Mouse (Mus musculus) hindbrain, embryonic 13.5 days (tissue): ENCODE measurements around the gene Hist1h4a. TPM values are rescaled to one million over a fixed set of nuclear protein-coding genes. Genes with fewer than 3 reads are reported as not detected.
A peak's percentile ranks its signal among the peaks of the same experiment; 100 is the strongest.
"Not testable (repeated sequence)": the region's sequence is repeated elsewhere in the genome, so short reads cannot be mapped to it uniquely, and the experiment has no call there.

Source experiments
- ATAC-seq: fragments of 200-750 bp; cut with Nextera tagmentation; 2 replicates; pipeline ENCODE4 v1.8.0; 2017; ENCODE audit warnings: moderate TSS enrichment; ENCODE audit not compliant: low FRiP score
- H3K27ac ChIP-seq: fragments of 300-500 bp; sonication (generic); 2 replicates; pipeline ENCODE4 v1.5.1; 2015; ENCODE audit warnings: inconsistent platforms, mild to moderate bottlenecking, moderate library complexity
- H3K27me3 ChIP-seq: fragments of 300-500 bp; sonication (generic); 2 replicates; pipeline ENCODE4 v1.6.1; 2015; ENCODE audit warnings: mild to moderate bottlenecking, inconsistent platforms
- H3K36me3 ChIP-seq: fragments of 300-500 bp; sonication (generic); 2 replicates; pipeline ENCODE4 v1.6.1; 2015; ENCODE audit warnings: mild to moderate bottlenecking, inconsistent platforms
- H3K4me1 ChIP-seq: fragments of 300-500 bp; sonication (generic); replicated peaks from 2 replicates; pipeline ENCODE4 v1.6.1; 2015; ENCODE audit warnings: inconsistent platforms
- H3K4me2 ChIP-seq: fragments of 300-500 bp; sonication (generic); 2 replicates; pipeline ENCODE4 v1.6.1; 2015; ENCODE audit warnings: inconsistent platforms, mild to moderate bottlenecking, moderate library complexity
- H3K4me3 ChIP-seq: fragments of 300-500 bp; sonication (generic); 2 replicates; pipeline ENCODE4 v1.5.1; 2015; ENCODE audit warnings: mild to moderate bottlenecking, inconsistent platforms
- H3K9ac ChIP-seq: fragments of 300-500 bp; sonication (generic); 2 replicates; pipeline ENCODE4 v1.6.1; 2015; ENCODE audit warnings: mild to moderate bottlenecking, inconsistent platforms
- H3K9me3 ChIP-seq: fragments of 300-500 bp; sonication (generic); 2 replicates; pipeline ENCODE4 v1.6.1; 2016; ENCODE audit warnings: inconsistent platforms
- WGBS: fragments of 180-500 bp; shearing (Covaris S2); methylation state at CpG from one replicate; pipeline ENCODE4 v1.1.7; 2015; 5-methylcytosine and 5-hydroxymethylcytosine counted together
- polyA plus RNA-seq: library from polyadenylated mRNA; unstranded; fragments of >200 nt; fragmentation: Nextera tagmentation; extraction: Ambion mirVana; gene quantifications from 2 replicates; pipeline ENCODE4 v1.2.1, GENCODE M21; 2015

The Hist1h4a gene
- polyA plus RNA-seq, 1 experiment from 2014 or later, result not detected

- no peaks in the 10 kb centered on the region for H3K27me3 ChIP-seq
- 55% methylated on average over 4 of the region's 4 CpGs for WGBS
- peaks cover 8% of the 10 kb centered on the region for H3K4me1 ChIP-seq
- no peak for ATAC-seq
- H3K36me3 ChIP-seq, result no peaks in the 10 kb centered on the region
- H3K9ac ChIP-seq, result no peak overlapping the region
- no peak overlapping the region for H3K27ac ChIP-seq
- H3K4me2 ChIP-seq, result no peak overlapping the region; the same call in 1 of the 2 replicates
- H3K9me3 ChIP-seq, result no peaks in the 10 kb centered on the region
- no peak overlapping the region for H3K4me3 ChIP-seq
Observed at GRCm38 (mm10) chr13:23753314-23754078, 7.5 kb downstream of the Hist1h4a start.

- Histone ChIP-seq H3K4me1 (peaks cover 13% of the 10 kb centered on the region), H3K36me3 (no peaks in the 10 kb centered on the region), H3K4me3 (peak overlapping the region; percentile 26), H3K27ac (no peak overlapping the region), H3K27me3 (no peaks in the 10 kb centered on the region), H3K9ac (peak overlapping the region; percentile 43; the same call in 1 of the 2 replicates), H3K9me3 (no peaks in the 10 kb centered on the region), H3K4me2 (peak overlapping the region; percentile 49)
- no peak for ATAC-seq
- WGBS, result 2% methylated on average over 6 of the region's 6 CpGs
Observed at GRCm38 (mm10) chr13:23752742-23753172, 8.3 kb downstream of the Hist1h4a start.

- ATAC-seq, result peak; percentile 66
- H3K4me2 ChIP-seq, result peak within 1 kb of the TSS; percentile 69
- H3K9ac ChIP-seq, result peak within 1 kb of the TSS; percentile 67; the same call in 1 of the 2 replicates
- 2% methylated on average over 18 of the region's 47 CpGs for WGBS
- peaks cover 14% of the 10 kb centered on the region for H3K4me1 ChIP-seq
- H3K27me3 ChIP-seq, H3K9me3 ChIP-seq, H3K36me3 ChIP-seq: not testable (repeated sequence)
- peak within 1 kb of the TSS; percentile 94 for H3K27ac ChIP-seq
- peak within 1 kb of the TSS; percentile 44 for H3K4me3 ChIP-seq
Observed at GRCm38 (mm10) chr13:23752067-23752741, 8.8 kb downstream of the Hist1h4a start, which contains the start of gene Hist1h3b. Gene Hist1h3b, plus strand, starts transcription at chr13:23752267.

GRCm38 (mm10) chr13:23751478-23751956, 9.5 kb downstream of the Hist1h4a start:
- peak overlapping the region; percentile 69 for H3K4me2 ChIP-seq
- ATAC-seq, result 0 out of 2 replicates have a peak, but pooled peaks have one; percentile 21
- H3K27me3 ChIP-seq, result no peaks in the 10 kb centered on the region
- WGBS, result 2% methylated on average over 11 of the region's 11 CpGs
- no peaks in the 10 kb centered on the region for H3K36me3 ChIP-seq
- peaks cover 16% of the 10 kb centered on the region for H3K4me1 ChIP-seq
- H3K9ac ChIP-seq, result peak overlapping the region; percentile 67; the same call in 1 of the 2 replicates
- no peaks in the 10 kb centered on the region for H3K9me3 ChIP-seq
- peak overlapping the region; percentile 94 for H3K27ac ChIP-seq
- peak overlapping the region; percentile 44 for H3K4me3 ChIP-seq

GRCm38 (mm10) chr13:23750839-23751477, 10.1 kb downstream of the Hist1h4a start, which contains the start of gene Hist1h2ab:
Gene Hist1h2ab, plus strand, starts transcription at chr13:23751126.
- not testable (repeated sequence) for H3K27me3 ChIP-seq, H3K9me3 ChIP-seq, H3K36me3 ChIP-seq
- peak; percentile 62 for ATAC-seq
- peak within 1 kb of the TSS; percentile 44 for H3K4me3 ChIP-seq
- under 1% methylated on average over 32 of the region's 47 CpGs for WGBS
- peaks cover 16% of the 10 kb centered on the region for H3K4me1 ChIP-seq
- peak within 1 kb of the TSS; percentile 94 for H3K27ac ChIP-seq
- peak within 1 kb of the TSS; percentile 67; the same call in 1 of the 2 replicates for H3K9ac ChIP-seq
- peak within 1 kb of the TSS; percentile 69 for H3K4me2 ChIP-seq

GRCm38 (mm10) chr13:23749563-23750121, 11.4 kb downstream of the Hist1h4a start:
- Histone ChIP-seq H3K4me2 (no peak overlapping the region), H3K9ac (no peak overlapping the region), H3K9me3 (no peaks in the 10 kb centered on the region), H3K36me3 (no peaks in the 10 kb centered on the region), H3K27ac (no peak overlapping the region), H3K4me3 (no peak overlapping the region), H3K27me3 (no peaks in the 10 kb centered on the region), H3K4me1 (peaks cover 16% of the 10 kb centered on the region)
- ATAC-seq, result no peak
- 92% methylated on average over 5 of the region's 5 CpGs for WGBS

- Histone ChIP-seq H3K27me3 (no peaks in the 10 kb centered on the region), H3K4me3 (no peak overlapping the region), H3K9me3 (no peaks in the 10 kb centered on the region), H3K4me1 (peaks cover 16% of the 10 kb centered on the region), H3K9ac (no peak overlapping the region), H3K27ac (peak overlapping the region; percentile 90; the same call in 1 of the 2 replicates), H3K36me3 (no peaks in the 10 kb centered on the region), H3K4me2 (peak overlapping the region; percentile 65)
- 7% methylated on average over 4 of the region's 4 CpGs for WGBS
- ATAC-seq, result no peak
Observed at GRCm38 (mm10) chr13:23747892-23748288, 13.1 kb downstream of the Hist1h4a start.

GRCm38 (mm10) chr13:23747081-23747891, 13.7 kb downstream of the Hist1h4a start:
- Histone ChIP-seq H3K9me3 (no peaks in the 10 kb centered on the region), H3K4me1 (peaks cover 13% of the 10 kb centered on the region), H3K4me2 (peak overlapping the region; percentile 65), H3K36me3 (no peaks in the 10 kb centered on the region), H3K27ac (peak overlapping the region; percentile 90), H3K4me3 (peak overlapping the region; percentile 35), H3K27me3 (no peaks in the 10 kb centered on the region), H3K9ac (peak overlapping the region; percentile 66)
- ATAC-seq, result no peak; the same call in 1 of the 2 replicates
- 1% methylated on average over 13 of the region's 13 CpGs for WGBS

- peak within 1 kb of the TSS; percentile 66 for H3K9ac ChIP-seq
- not testable (repeated sequence) for H3K9me3 ChIP-seq, H3K27me3 ChIP-seq, H3K36me3 ChIP-seq
- under 1% methylated on average over 45 of the region's 58 CpGs for WGBS
- H3K4me3 ChIP-seq, result peak within 1 kb of the TSS; percentile 42
- ATAC-seq, result peak; percentile 94
- peaks cover 13% of the 10 kb centered on the region for H3K4me1 ChIP-seq
- peak within 1 kb of the TSS; percentile 65 for H3K4me2 ChIP-seq
- peak within 1 kb of the TSS; percentile 95 for H3K27ac ChIP-seq
Observed at GRCm38 (mm10) chr13:23746201-23747080, 14.6 kb downstream of the Hist1h4a start, which contains the start of gene Hist1h2bb. Gene Hist1h2bb, plus strand, starts transcription at chr13:23746734.

GRCm38 (mm10) chr13:23745381-23746161, 15.5 kb downstream of the Hist1h4a start, which contains the start of gene Hist1h3c:
Gene Hist1h3c, minus strand, starts transcription at chr13:23745602.
- peak; percentile 74 for ATAC-seq
- peak within 1 kb of the TSS; percentile 65 for H3K4me2 ChIP-seq
- peaks cover 13% of the 10 kb centered on the region for H3K4me1 ChIP-seq
- peak within 1 kb of the TSS; percentile 95 for H3K27ac ChIP-seq
- under 1% methylated on average over 24 of the region's 28 CpGs for WGBS
- H3K9ac ChIP-seq, result peak within 1 kb of the TSS; percentile 58; the same call in 1 of the 2 replicates
- H3K36me3 ChIP-seq, result no peaks in the 10 kb centered on the region
- H3K4me3 ChIP-seq, result peak within 1 kb of the TSS; percentile 42
- no peaks in the 10 kb centered on the region for H3K9me3 ChIP-seq
- H3K27me3 ChIP-seq, result no peaks in the 10 kb centered on the region
